Mouse (Mus musculus): ENCODE measurements around the gene Pik3cd. TPM values are rescaled to one million over a fixed set of nuclear protein-coding genes. Genes with fewer than 3 reads are reported as not detected.

The Pik3cd gene
- total and polyA plus RNA-seq, 2 experiments from 2014 or later = 9.2 to 20.8 TPM

DNA sequence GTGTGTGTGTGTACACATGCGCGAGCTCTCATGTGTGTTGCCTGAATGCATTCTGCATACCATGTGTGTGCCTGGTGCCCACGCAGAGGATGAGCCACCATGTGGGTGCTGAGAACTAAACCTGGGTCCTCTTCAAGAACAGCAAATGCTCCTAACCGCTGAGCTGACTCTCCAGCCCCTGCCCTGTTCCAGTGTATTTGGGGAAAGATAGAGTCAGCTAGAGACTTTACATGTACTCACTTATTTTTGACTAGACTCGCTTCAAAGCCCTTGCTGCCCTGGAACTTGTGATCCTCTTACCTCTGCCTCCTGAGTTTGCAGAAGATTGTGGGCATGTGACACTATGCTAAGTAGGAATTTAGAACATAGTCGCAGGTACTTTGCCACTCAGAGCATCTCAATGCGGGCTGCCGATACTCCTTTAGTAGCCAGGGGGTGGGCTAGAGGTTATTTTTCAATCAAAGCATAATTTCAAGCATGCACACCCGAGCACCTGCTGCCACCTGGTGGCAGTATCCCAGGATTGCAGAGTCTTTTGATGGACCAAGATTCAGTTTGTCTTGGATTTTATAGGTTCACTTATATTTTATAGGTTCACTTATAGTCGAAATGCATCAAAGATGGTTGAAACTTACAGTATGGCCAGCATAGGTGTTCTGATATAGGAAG lies 90.9 kb downstream of the Pik3cd start:
- no peak overlapping the region for H3K9ac ChIP-seq (replicated peaks; ENCODE audit: low read length)
- DNase-seq (ENCODE audit: low spot score) = peak; percentile 83
- ATAC-seq = no peak
- H3K27ac ChIP-seq = no peak overlapping the region
- no peak overlapping the region for H3K4me3 ChIP-seq (ENCODE audit: low read length)
- peak; percentile 90 for TF ChIP-seq CTCF (IDR thresholded peaks at IDR 0.05; ENCODE audit: low read depth)
- H3K9me3 ChIP-seq (ENCODE audit: low read length) = no peaks in the 10 kb centered on the region
- peaks cover 6% of the 10 kb centered on the region; the same call in 1 of the 2 replicates for H3K4me1 ChIP-seq (ENCODE audit: insufficient read depth, low read length)
- H3K27me3 ChIP-seq (ENCODE audit: insufficient read depth, low read length) = no peaks in the 10 kb centered on the region
- 54% methylated on average over 10 of the region's 10 CpGs for WGBS
- no peaks in the 10 kb centered on the region for H3K36me3 ChIP-seq (ENCODE audit: insufficient read depth, low read length)
- no peak overlapping the region for H3K4me2 ChIP-seq (ENCODE audit: low read depth, low read length)

DNA sequence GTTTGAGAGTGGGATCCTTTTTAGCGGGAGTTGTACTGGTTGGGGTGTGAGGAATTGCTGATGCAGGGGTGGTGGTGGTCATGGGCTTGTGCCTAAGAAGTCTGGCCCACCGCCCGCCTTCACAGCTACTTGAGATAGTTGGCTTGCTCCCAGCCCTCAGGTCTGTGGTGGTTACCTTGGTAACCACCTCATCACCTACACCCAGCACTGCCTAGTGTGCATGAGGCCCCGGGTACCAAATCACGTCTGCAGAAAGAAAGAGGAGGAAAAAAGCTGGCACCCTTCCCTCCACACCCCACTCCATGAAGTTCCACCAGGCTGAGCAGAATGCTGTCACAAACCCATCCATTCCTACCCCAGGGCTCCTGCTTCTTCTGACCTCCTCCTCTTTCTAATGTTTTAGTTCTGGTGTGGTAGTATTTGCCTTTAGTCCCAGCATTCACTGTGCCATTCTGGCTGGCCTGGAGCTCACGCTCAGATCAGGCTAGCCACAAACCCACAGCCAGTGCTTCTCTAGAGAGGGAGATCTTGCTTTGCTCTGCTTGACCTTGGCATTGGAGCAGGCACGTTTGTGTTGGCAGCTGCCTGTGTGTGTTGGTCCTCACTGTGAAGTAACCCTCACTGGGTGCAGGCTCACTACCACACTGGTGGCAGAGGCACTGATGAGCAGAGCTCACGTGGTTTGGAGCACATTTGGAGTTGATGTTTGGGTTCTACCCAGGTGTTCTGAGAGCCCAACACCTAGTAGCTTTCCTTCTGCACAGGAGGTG lies 92.9 kb downstream of the Pik3cd start:
- DNase-seq (ENCODE audit: low spot score) = peak; percentile 48
- Histone ChIP-seq H3K27me3 (ENCODE audit: insufficient read depth, low read length) (no peaks in the 10 kb centered on the region), H3K9ac (replicated peaks; ENCODE audit: low read length) (no peak overlapping the region; the same call in 1 of the 2 replicates)

DNA sequence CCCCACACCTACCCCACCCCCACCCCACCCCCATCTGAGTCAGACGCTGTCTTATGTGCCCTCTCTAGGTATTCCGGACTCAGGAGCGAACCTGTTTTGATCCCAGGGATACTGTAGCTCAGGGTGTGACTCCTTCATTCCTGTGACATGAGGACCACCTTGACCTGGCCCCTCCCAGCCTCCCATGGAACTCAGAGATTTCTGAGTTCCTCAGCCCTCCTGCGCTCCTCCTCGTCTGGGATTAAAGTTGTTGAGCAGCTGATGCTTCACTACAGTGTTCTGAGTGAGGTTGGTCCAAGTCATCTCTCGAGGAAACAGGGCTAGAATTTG lies 94.1 kb downstream of the Pik3cd start:
- H3K4me1 ChIP-seq (ENCODE audit: insufficient read depth, low read length) = peaks cover 6% of the 10 kb centered on the region; the same call in 1 of the 2 replicates
- no peaks in the 10 kb centered on the region for H3K27me3 ChIP-seq (ENCODE audit: insufficient read depth, low read length)
- no peak overlapping the region for H3K27ac ChIP-seq
- no peaks in the 10 kb centered on the region for H3K36me3 ChIP-seq (ENCODE audit: insufficient read depth, low read length)
- no peak overlapping the region for H3K4me3 ChIP-seq (ENCODE audit: low read length)
- 92% methylated on average over 6 of the region's 6 CpGs for WGBS
- ATAC-seq = no peak
- no peak overlapping the region for H3K4me2 ChIP-seq (ENCODE audit: low read depth, low read length)
- H3K9me3 ChIP-seq (ENCODE audit: low read length) = no peaks in the 10 kb centered on the region
- no peak for TF ChIP-seq CTCF (IDR thresholded peaks at IDR 0.05; ENCODE audit: low read depth)
- no peak for DNase-seq (ENCODE audit: low spot score)
- H3K9ac ChIP-seq (replicated peaks; ENCODE audit: low read length) = no peak overlapping the region

More for the DNA sequence above, 92.9 kb downstream of the Pik3cd start:
- Histone ChIP-seq H3K36me3 (ENCODE audit: insufficient read depth, low read length) (no peaks in the 10 kb centered on the region), H3K9me3 (ENCODE audit: low read length) (no peaks in the 10 kb centered on the region), H3K4me3 (ENCODE audit: low read length) (no peak overlapping the region), H3K4me2 (ENCODE audit: low read depth, low read length) (no peak overlapping the region), H3K27ac (no peak overlapping the region), H3K4me1 (ENCODE audit: insufficient read depth, low read length) (peaks cover 6% of the 10 kb centered on the region; the same call in 1 of the 2 replicates)
- TF ChIP-seq CTCF (IDR thresholded peaks at IDR 0.05; ENCODE audit: low read depth) = no peak
- WGBS = 38% methylated on average over 8 of the region's 8 CpGs
- ATAC-seq = no peak; the same call in 1 of the 2 replicates

DNA sequence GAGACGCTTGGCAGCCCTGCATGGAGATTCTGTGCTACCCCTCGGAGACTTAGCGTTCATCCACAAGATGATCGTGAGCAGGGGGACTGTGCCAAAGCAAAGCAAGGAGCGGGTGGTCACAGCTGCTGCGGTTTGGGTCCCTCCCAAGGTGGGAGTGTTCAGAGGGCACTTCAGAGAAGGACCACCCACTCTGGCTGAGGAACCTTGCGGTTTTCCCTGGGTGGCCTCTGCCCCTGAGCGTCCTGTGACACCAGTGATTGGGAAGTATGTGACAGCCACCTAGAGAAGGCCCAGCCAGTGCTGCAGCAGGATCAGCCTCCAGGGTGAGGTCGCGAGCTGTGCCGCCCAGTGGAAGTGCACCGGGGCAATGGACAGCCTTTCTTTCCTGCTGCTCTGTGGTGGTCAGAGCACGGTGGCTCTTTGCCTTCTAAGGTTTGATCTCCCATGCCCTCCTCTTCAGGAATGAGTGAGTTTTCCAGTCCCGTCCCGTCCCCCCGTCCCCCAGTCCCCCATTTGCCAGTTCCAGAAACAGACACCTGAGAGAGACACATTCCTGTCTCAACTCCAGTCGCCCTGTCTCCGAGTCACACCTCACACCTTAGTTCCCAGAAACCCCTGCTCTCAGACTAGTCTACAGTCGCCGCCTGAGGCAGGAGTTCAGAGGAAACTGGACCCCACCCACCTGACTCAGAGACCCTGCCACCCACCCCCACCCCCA lies 94.6 kb downstream of the Pik3cd start:
- ATAC-seq (peak; percentile 43), DNase-seq (ENCODE audit: low spot score) (peak; percentile 58)
- H3K4me2 ChIP-seq (ENCODE audit: low read depth, low read length) = no peak overlapping the region
- 59% methylated on average over 18 of the region's 20 CpGs for WGBS
- H3K9me3 ChIP-seq (ENCODE audit: low read length) = no peaks in the 10 kb centered on the region
- no peaks in the 10 kb centered on the region for H3K36me3 ChIP-seq (ENCODE audit: insufficient read depth, low read length)
- peaks cover 6% of the 10 kb centered on the region; the same call in 1 of the 2 replicates for H3K4me1 ChIP-seq (ENCODE audit: insufficient read depth, low read length)
- H3K9ac ChIP-seq (replicated peaks; ENCODE audit: low read length) = no peak overlapping the region
- H3K27me3 ChIP-seq (ENCODE audit: insufficient read depth, low read length) = no peaks in the 10 kb centered on the region
- H3K27ac ChIP-seq = peak overlapping the region; percentile 16; the same call in 1 of the 2 replicates
- H3K4me3 ChIP-seq (ENCODE audit: low read length) = no peak overlapping the region
- no peak; the same call in 1 of the 2 replicates for TF ChIP-seq CTCF (IDR thresholded peaks at IDR 0.05; ENCODE audit: low read depth)

DNA sequence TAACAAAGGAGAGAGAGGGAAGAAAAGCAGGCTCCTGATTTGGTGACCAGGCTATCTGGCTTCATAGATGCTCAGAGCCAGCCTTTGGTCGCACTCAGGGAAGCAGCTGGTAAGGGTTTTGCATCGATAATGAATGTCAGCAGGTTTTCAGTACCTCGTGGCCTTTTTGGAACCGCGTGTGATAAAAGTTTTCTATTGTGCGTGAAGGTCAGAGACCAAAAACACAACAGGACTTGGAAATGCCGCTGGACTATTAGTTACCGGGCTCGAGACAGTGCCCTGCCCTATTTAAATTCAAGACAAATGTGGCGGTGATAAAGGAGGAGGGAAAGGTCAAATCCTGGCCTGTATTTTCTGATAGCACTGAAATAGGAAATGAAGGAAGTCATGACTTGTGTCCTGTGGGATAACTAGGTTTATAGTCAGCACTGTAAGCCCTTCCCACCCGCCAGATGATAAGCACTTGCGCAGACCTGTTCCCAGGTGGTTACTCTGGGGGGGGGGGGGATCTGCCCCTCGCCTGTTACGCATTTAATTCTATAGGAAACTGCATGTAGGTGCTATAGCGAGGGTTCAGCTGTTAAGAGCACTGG lies 95.5 kb downstream of the Pik3cd start:
- H3K4me3 ChIP-seq (ENCODE audit: low read length) = no peak overlapping the region
- no peaks in the 10 kb centered on the region for H3K27me3 ChIP-seq (ENCODE audit: insufficient read depth, low read length)
- H3K4me2 ChIP-seq (ENCODE audit: low read depth, low read length) = no peak overlapping the region
- no peaks in the 10 kb centered on the region for H3K36me3 ChIP-seq (ENCODE audit: insufficient read depth, low read length)
- WGBS = 42% methylated on average over 15 of the region's 15 CpGs
- peak overlapping the region; percentile 79; the same call in 1 of the 2 replicates for H3K27ac ChIP-seq
- ATAC-seq (no peak), DNase-seq (ENCODE audit: low spot score) (peak; percentile 39)
- no peak for TF ChIP-seq CTCF (IDR thresholded peaks at IDR 0.05; ENCODE audit: low read depth)
- H3K9ac ChIP-seq (replicated peaks; ENCODE audit: low read length) = no peak overlapping the region
- peaks cover 6% of the 10 kb centered on the region; the same call in 1 of the 2 replicates for H3K4me1 ChIP-seq (ENCODE audit: insufficient read depth, low read length)
- H3K9me3 ChIP-seq (ENCODE audit: low read length) = no peaks in the 10 kb centered on the region

DNA sequence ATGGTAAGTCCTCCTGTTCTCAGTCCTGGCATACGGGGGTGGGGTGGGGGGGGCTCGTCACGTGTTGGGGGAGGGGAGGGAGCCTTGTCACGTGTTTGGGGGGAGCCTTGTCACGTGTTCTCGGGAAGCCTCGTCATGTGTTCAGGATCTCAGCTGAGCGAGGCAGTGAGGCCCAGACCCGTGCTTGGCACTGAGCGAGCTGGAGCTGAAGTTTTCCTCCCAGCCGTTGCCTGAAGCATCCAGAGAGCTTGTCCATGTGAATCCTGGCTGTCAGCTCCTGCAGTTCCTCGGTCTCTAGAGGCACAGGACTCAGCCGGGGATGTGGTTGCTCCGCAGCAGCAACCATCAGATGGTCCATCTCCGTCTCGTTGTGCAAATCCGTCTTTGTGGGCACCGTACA lies 96.3 kb downstream of the Pik3cd start:
- DNase-seq (ENCODE audit: low spot score) (peak; percentile 77), ATAC-seq (peak; percentile 77)
- Histone ChIP-seq H3K27ac (peak overlapping the region; percentile 79), H3K4me1 (ENCODE audit: insufficient read depth, low read length) (peaks cover 6% of the 10 kb centered on the region), H3K36me3 (ENCODE audit: insufficient read depth, low read length) (no peaks in the 10 kb centered on the region), H3K4me2 (ENCODE audit: low read depth, low read length) (no peak overlapping the region), H3K4me3 (ENCODE audit: low read length) (no peak overlapping the region), H3K9ac (replicated peaks; ENCODE audit: low read length) (no peak overlapping the region), H3K27me3 (ENCODE audit: insufficient read depth, low read length) (no peaks in the 10 kb centered on the region), H3K9me3 (ENCODE audit: low read length) (no peaks in the 10 kb centered on the region)
- TF ChIP-seq CTCF (IDR thresholded peaks at IDR 0.05; ENCODE audit: low read depth) = no peak
- 42% methylated on average over 16 of the region's 18 CpGs for WGBS

All from hindbrain, postnatal 0 days (tissue).